32 mouse cellular contexts compared by ENCODE assay signal in genomic region chr6:15644311-15644710, GRCm38 (mm10).
"Had no signal": no experiment of that assay in that cellular context is flagged by ENCODE, and none has a peak within 500 bp of the region (broad histone marks: within the 10 kb centered on the region; RNA-seq: fewer than 3 reads in every experiment).

No protein-coding gene starts in this region.

- H3K4me2 ChIP-seq: heart, embryonic 11.5 days; heart, embryonic 12.5 days; heart, embryonic 13.5 days; heart, embryonic 15.5 days; hindbrain, embryonic 12.5 days; hindbrain, embryonic 13.5 days; hindbrain, embryonic 14.5 days; hindbrain, embryonic 15.5 days; intestine, embryonic 15.5 days; kidney, embryonic 15.5 days had no signal

- H3K27ac ChIP-seq: heart, embryonic 10.5 days; heart, embryonic 13.5 days; heart, embryonic 15.5 days; hindbrain, embryonic 10.5 days; hindbrain, embryonic 12.5 days; hindbrain, embryonic 13.5 days; hindbrain, embryonic 14.5 days; hindbrain, embryonic 15.5 days; hindbrain, postnatal 0 days; intestine, embryonic 15.5 days; kidney, embryonic 15.5 days; kidney, postnatal 0 days; layer of hippocampus, adult 2 months; left cerebral cortex, adult 2 months had no signal

- DNase-seq: heart, postnatal 10 days; heart, postnatal 14 days; heart, postnatal 4 days; kidney, adult 11 months; kidney, adult 18-20 months; kidney, adult 2 months; kidney, adult 8-10 months; kidney, adult 9 months; kidney, postnatal 14 days; kidney, postnatal 25 days; kidney, postnatal 36 days; kidney, postnatal 4 days; layer of hippocampus, adult 9-11 months; layer of hippocampus, postnatal 36 days had no signal

- H3K36me3 ChIP-seq: heart, embryonic 10.5 days; heart, embryonic 12.5 days; heart, embryonic 13.5 days; heart, embryonic 15.5 days; hindbrain, embryonic 10.5 days; hindbrain, embryonic 12.5 days; hindbrain, embryonic 13.5 days; hindbrain, embryonic 15.5 days; intestine, embryonic 15.5 days; kidney, embryonic 15.5 days had no signal

- H3K4me3 ChIP-seq: heart, embryonic 10.5 days; heart, embryonic 12.5 days; heart, embryonic 13.5 days; heart, embryonic 15.5 days; hindbrain, embryonic 10.5 days; hindbrain, embryonic 12.5 days; hindbrain, embryonic 13.5 days; hindbrain, embryonic 15.5 days; intestine, embryonic 15.5 days; kidney, embryonic 15.5 days; layer of hippocampus, adult 2 months; left cerebral cortex, adult 2 months had no signal

- H3K9ac ChIP-seq: heart, embryonic 12.5 days; heart, embryonic 13.5 days; heart, embryonic 15.5 days; hindbrain, embryonic 12.5 days; hindbrain, embryonic 13.5 days; hindbrain, embryonic 14.5 days; hindbrain, embryonic 15.5 days; intestine, embryonic 15.5 days; kidney, embryonic 15.5 days had no signal

- H3K9me3 ChIP-seq: heart, embryonic 10.5 days; heart, embryonic 12.5 days; heart, embryonic 13.5 days; heart, embryonic 15.5 days; hindbrain, embryonic 10.5 days; hindbrain, embryonic 12.5 days; hindbrain, embryonic 13.5 days; hindbrain, embryonic 15.5 days; intestine, embryonic 15.5 days; kidney, embryonic 15.5 days had no signal

- H3K27me3 ChIP-seq: heart, embryonic 12.5 days; heart, embryonic 13.5 days; heart, embryonic 15.5 days; hindbrain, embryonic 12.5 days; hindbrain, embryonic 13.5 days; hindbrain, embryonic 15.5 days; intestine, embryonic 15.5 days; kidney, embryonic 15.5 days had no signal

- ATAC-seq: hindbrain, postnatal 0 days; intestine, embryonic 15.5 days; intestine, embryonic 16.5 days; intestine, postnatal 0 days had no signal

- H3K4me1 ChIP-seq: heart, embryonic 10.5 days; heart, embryonic 12.5 days; heart, embryonic 13.5 days; heart, embryonic 15.5 days; hindbrain, embryonic 13.5 days; hindbrain, embryonic 15.5 days; intestine, embryonic 15.5 days; kidney, embryonic 15.5 days had no signal
